Mouse (Mus musculus) brain, embryonic 14.5 days (tissue): ENCODE results near the gene Crb1.

Experiments used
- CTCF ChIP-seq: fragments of 200-500 bp; IDR thresholded peaks from 2 replicates; pipeline ENCODE4 v1.5.1; 2012; ENCODE audit warnings: inconsistent platforms, mild to moderate bottlenecking, moderate library complexity, borderline replicate concordance; ENCODE audit not compliant: insufficient read depth, insufficient read length; ENCODE audit errors: extremely low read depth
- POLR2A ChIP-seq: fragments of 200-500 bp; IDR thresholded peaks from 2 replicates; pipeline ENCODE4 v1.6.1; 2012; ENCODE audit warnings: mild to moderate bottlenecking, inconsistent platforms, borderline replicate concordance; ENCODE audit not compliant: poor library complexity, insufficient read depth, insufficient read length, severe bottlenecking; ENCODE audit errors: extremely low read depth

GRCm38 (mm10) chr1:139407701-139408100 lies 30.8 kb upstream of the Crb1 start:
- TF ChIP-seq POLR2A, result no peak
- no peak for TF ChIP-seq CTCF
